Mouse (Mus musculus) liver, adult 2 months (tissue): Measurements from ENCODE around the gene Tcf21. TPM values are rescaled to one million over a fixed set of nuclear protein-coding genes. Genes with fewer than 3 reads are reported as not detected.
A peak's percentile ranks its signal among the peaks of the same experiment; 100 is the strongest.

ENCODE experiments used
- DNase-seq: peaks from one replicate; pipeline ENCODE4 v3.0.0-alpha.2; 2011; ENCODE audit warnings: low read depth, low spot score; ENCODE audit errors: extremely low read depth
- H3K27ac ChIP-seq: fragments of 200-500 bp; replicated peaks from 2 replicates; pipeline ENCODE4 v1.5.1; 2012; ENCODE audit warnings: low read depth, mild to moderate bottlenecking, control low read depth, inconsistent platforms, low read length; ENCODE audit not compliant: insufficient read depth
- H3K27me3 ChIP-seq: fragments of 200-500 bp; 2 replicates; pipeline ENCODE4 v1.6.1; 2012; ENCODE audit warnings: mild to moderate bottlenecking, moderate library complexity, low read length, inconsistent platforms; ENCODE audit not compliant: control insufficient read depth, insufficient read depth
- H3K36me3 ChIP-seq: fragments of 200-500 bp; 2 replicates; pipeline ENCODE4 v1.6.1; 2012; ENCODE audit warnings: low read length, inconsistent platforms; ENCODE audit not compliant: control insufficient read depth, insufficient read depth
- H3K4me1 ChIP-seq: fragments of 200-500 bp; 2 replicates; pipeline ENCODE4 v1.6.1; 2011; ENCODE audit warnings: low read length; ENCODE audit not compliant: control insufficient read depth, insufficient read depth
- H3K4me3 ChIP-seq: fragments of 200-500 bp; 2 replicates; pipeline ENCODE4 v1.5.1; 2011; ENCODE audit warnings: low read depth, mild to moderate bottlenecking, control low read depth, low read length, moderate library complexity; ENCODE audit not compliant: insufficient read depth
- H3K79me2 ChIP-seq: fragments of 200-500 bp; 2 replicates; pipeline ENCODE4 v1.6.1; 2012; ENCODE audit warnings: inconsistent platforms, mild to moderate bottlenecking, low read length, moderate library complexity; ENCODE audit not compliant: control insufficient read depth, insufficient read depth
- H3K9ac ChIP-seq: fragments of 200-500 bp; 2 replicates; pipeline ENCODE4 v1.6.1; 2012; ENCODE audit warnings: low read depth, mild to moderate bottlenecking, control low read depth, inconsistent platforms, low read length
- CTCF ChIP-seq: fragments of 200-500 bp; IDR thresholded peaks from 2 replicates; pipeline ENCODE4 v1.5.1; 2011; ENCODE audit warnings: low read depth, low read length, control low read depth
- POLR2A ChIP-seq: fragments of 200-500 bp; IDR thresholded peaks from 2 replicates; pipeline ENCODE4 v1.6.1; 2011; ENCODE audit warnings: low read length, control low read depth; ENCODE audit not compliant: insufficient read depth; ENCODE audit errors: extremely low read depth
- WGBS: fragments of 180-500 bp; shearing (Covaris S2); methylation state at CpG from one replicate; pipeline ENCODE4 v1.1.7; 2018; 5-methylcytosine and 5-hydroxymethylcytosine counted together
- polyA plus RNA-seq: library from polyadenylated mRNA; depleted of rRNA; stranded (reverse); fragments of >200 nt; gene quantifications from 2 replicates; pipeline ENCODE4 v1.2.3, GENCODE M21; 2012
- total RNA-seq: library from RNA; depleted of rRNA; stranded (reverse); fragments of >200 nt; gene quantifications from 2 replicates; pipeline ENCODE4 v1.2.3, GENCODE M21; 2014

The Tcf21 gene
- total and polyA plus RNA-seq, 2 experiments: 2.7 to 11.6 TPM

DNA sequence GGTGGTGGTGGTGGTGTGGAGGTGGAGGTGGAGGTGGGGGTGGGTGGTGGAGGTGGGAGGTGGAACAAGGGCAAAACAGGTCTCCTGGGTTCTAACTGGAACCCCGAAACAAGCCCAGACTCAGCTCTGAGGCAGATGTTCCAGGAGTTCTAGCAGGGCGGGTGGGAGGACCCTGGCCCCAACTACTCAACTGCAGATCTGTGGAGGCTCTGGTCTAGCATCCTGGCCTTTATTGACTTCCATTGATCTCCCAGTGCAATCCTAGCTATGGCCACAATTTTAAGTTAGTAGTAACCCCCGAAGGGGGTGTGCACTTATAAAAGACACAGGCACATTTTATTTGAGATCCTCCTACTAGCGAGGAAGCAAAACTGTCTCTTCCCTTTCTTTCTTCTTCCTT lies 2.0 kb downstream of the Tcf21 start:
- Histone ChIP-seq H3K27ac (no peak overlapping the region), H3K4me3 (peak overlapping the region; percentile 50; the same call in 1 of the 2 replicates), H3K36me3 (no peaks in the 10 kb centered on the region), H3K79me2 (no peaks in the 10 kb centered on the region), H3K9ac (peak overlapping the region; percentile 19; the same call in 1 of the 2 replicates), H3K27me3 (peaks cover 29% of the 10 kb centered on the region), H3K4me1 (no peaks in the 10 kb centered on the region)
- DNase-seq: no peak
- WGBS: 5% methylated on average over 4 of the region's 4 CpGs
- TF ChIP-seq CTCF: no peak
- no peak for TF ChIP-seq POLR2A

DNA sequence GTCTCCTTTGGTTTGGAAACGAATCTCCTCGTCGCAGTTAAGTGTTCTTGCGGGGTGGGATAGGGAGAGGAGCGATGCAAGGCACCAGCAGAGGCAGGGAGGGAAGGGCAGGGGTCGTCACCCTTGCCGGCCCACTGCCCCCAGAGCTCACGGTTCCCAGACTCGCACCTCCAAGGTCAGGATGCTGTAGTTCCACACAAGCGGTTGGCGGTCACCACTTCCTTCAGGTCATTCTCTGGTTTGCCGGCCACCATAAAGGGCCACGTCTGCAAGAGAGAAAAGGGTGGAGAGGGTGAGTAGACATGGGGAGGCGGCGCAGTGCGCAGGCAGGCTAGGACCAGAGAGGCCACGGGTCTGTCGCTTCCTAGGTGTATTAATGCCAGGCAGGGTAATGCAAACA lies 2.4 kb downstream of the Tcf21 start:
- Histone ChIP-seq H3K36me3 (no peaks in the 10 kb centered on the region), H3K27me3 (peaks cover 29% of the 10 kb centered on the region), H3K9ac (peak overlapping the region; percentile 15; the same call in 1 of the 2 replicates), H3K4me1 (no peaks in the 10 kb centered on the region), H3K4me3 (peak overlapping the region; percentile 50), H3K79me2 (no peaks in the 10 kb centered on the region), H3K27ac (no peak overlapping the region)
- WGBS: 6% methylated on average over 18 of the region's 18 CpGs
- TF ChIP-seq CTCF (no peak), POLR2A (no peak)
- DNase-seq: no peak

DNA sequence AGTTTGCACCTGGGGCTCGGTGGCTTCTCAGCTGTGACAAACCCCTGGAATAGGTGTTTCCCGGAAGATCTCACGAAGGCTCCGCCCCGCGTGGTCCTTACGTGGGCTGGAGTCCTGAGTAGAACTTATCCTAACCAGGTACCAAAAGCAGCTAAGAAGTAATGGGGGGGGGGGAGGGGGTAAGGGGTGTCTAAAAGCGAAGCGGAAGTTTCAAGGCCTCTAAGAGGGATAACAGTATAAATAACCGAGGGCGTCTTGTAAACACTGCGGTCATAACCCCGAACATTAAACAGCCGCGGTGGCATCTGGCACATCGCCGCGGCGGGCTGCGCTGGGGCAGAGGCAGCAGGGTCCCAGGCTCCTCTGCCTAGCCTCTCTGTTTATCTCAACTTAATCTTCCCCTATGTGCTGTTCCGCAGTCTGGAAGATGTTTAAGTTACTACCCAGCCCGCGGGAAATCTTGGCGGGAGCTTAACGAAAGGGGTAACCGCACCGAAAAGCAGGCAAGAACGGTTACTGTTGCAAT lies 3.7 kb downstream of the Tcf21 start:
- no peak for DNase-seq
- Histone ChIP-seq H3K9ac (no peak overlapping the region; the same call in 1 of the 2 replicates), H3K4me1 (no peaks in the 10 kb centered on the region), H3K27ac (peak overlapping the region; percentile 41), H3K27me3 (peaks cover 33% of the 10 kb centered on the region), H3K4me3 (peak overlapping the region; percentile 20; the same call in 1 of the 2 replicates), H3K36me3 (no peaks in the 10 kb centered on the region), H3K79me2 (no peaks in the 10 kb centered on the region)
- TF ChIP-seq CTCF: no peak
- no peak for TF ChIP-seq POLR2A
- 2% methylated on average over 28 of the region's 28 CpGs for WGBS

DNA sequence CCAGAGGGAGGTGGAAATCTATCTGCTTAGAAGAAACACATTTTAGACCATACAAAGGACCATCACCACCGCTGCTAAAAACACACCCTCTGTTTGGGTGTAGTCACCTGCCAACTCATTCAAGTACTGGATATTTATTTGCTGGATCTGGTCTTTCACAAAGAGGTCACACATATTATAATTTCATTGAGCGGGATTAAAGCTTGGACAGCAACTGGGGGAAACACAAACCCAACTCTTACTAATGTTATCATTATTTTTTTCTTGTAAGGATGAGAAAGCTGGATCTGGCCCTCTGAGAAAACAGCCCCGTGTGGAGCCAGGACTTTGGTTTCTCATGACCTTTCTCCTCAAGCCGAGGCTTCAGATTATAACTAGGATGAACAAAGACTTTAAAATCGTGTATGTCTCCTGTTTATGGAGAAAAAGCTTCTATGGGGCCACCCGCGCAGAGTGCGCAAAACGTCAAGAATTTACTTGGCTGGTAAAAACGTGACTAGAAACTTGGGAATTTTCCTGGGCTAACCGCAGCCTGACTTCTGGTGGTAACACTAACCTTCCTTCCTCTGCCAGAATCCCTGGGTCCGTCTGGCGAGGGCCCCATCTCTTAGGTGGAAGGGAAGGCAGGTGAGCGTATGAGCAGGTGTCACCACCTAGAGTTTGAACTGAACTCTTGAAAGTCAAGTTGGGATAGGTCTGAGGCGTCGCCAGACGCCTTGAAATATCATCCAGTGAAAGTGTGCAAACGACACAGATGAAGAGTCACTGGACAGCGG lies 4.3 kb downstream of the Tcf21 start:
- peak overlapping the region; percentile 41 for H3K27ac ChIP-seq
- H3K4me3 ChIP-seq: no peak overlapping the region
- H3K4me1 ChIP-seq: no peaks in the 10 kb centered on the region
- no peak overlapping the region; the same call in 1 of the 2 replicates for H3K9ac ChIP-seq
- no peak for TF ChIP-seq CTCF
- no peak for TF ChIP-seq POLR2A
- no peaks in the 10 kb centered on the region for H3K36me3 ChIP-seq
- no peak for DNase-seq
- WGBS: 5% methylated on average over 19 of the region's 19 CpGs
- H3K79me2 ChIP-seq: no peaks in the 10 kb centered on the region
- H3K27me3 ChIP-seq: peaks cover 33% of the 10 kb centered on the region

DNA sequence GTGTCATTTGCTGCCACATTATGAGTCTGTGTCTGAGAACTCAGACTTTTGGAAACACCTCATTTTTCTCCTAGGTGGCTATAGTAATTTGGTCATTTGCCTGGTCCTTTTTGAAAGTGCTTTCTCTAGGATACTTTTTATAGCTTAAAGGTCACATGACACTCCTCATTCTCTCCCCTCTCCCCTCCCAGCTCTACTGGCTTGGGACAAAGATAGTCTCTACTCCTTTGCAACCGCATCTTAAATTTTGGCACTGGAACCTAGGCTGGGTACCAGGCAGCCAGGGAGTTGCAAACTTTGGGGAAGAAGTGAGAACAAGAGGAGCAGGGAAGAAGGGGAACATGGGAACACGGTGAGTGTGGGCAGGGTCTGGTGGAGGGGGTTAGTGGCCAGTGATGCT lies 5.2 kb downstream of the Tcf21 start:
- Histone ChIP-seq H3K4me1 (no peaks in the 10 kb centered on the region), H3K27ac (no peak overlapping the region), H3K9ac (no peak overlapping the region), H3K79me2 (no peaks in the 10 kb centered on the region), H3K36me3 (no peaks in the 10 kb centered on the region), H3K4me3 (no peak overlapping the region), H3K27me3 (peaks cover 31% of the 10 kb centered on the region)
- TF ChIP-seq CTCF: no peak
- WGBS: 5% methylated on average over 2 of the region's 2 CpGs
- DNase-seq: no peak

DNA sequence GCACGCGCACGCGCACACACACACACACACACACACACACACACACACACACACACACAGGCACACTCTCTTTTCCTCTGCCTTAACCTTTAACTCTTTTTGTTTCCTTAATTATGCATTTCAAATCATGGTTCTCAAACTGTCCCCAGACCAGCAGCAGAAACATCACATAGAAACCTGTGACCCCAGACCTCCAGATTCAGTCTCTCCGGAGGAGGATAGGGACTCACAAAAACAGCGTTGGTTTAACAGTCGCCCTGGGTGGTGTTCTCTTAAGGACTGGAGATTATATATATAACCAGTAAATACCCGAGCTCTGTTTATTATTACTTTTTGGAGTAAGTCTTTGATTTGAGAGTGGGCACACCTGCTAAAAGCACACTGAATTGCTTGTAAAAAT lies 5.7 kb downstream of the Tcf21 start:
- 1% methylated on average over 4 of the region's 8 CpGs for WGBS
- H3K27ac ChIP-seq: no peak overlapping the region
- no peaks in the 10 kb centered on the region for H3K79me2 ChIP-seq
- H3K27me3 ChIP-seq: peaks cover 27% of the 10 kb centered on the region
- H3K4me1 ChIP-seq: no peaks in the 10 kb centered on the region
- DNase-seq: no peak
- no peaks in the 10 kb centered on the region for H3K36me3 ChIP-seq
- no peak overlapping the region for H3K4me3 ChIP-seq
- no peak overlapping the region for H3K9ac ChIP-seq
- no peak for TF ChIP-seq CTCF
- TF ChIP-seq POLR2A: no peak
